ENCODE assay signal across 15 mouse cellular contexts in the genomic region with DNA sequence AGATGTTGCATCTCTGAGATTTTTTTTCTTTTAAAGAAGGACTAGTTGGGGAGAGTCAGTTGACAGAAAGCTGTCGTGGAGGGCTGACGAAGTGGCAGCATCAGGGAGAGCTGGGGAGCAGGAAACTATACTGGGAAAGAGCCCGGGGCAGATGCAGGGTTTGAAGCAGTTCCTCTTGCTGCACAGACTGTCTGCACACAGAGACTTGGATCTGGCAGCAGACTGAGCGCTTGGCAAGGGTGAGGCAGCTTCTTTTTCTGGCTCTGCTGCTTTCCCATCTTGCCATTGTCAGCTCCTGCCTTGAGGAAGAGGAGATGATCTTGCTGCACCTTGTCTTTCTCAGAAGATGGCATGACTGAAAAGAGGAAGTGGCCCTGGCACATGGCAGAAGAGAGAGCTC. TPM values are rescaled to one million over a fixed set of nuclear protein-coding genes. Genes with fewer than 3 reads are reported as not detected.
A peak's percentile ranks its signal among the peaks of the same experiment; 100 is the strongest.
DNase-seq lines count a peak whose midpoint lies in the region; ATAC-seq and TF ChIP-seq lines count a peak whose summit lies in the region.
"Had no signal": no experiment of that assay in that cellular context is flagged by ENCODE, and none has a peak within 500 bp of the region (broad histone marks: within the 10 kb centered on the region; RNA-seq: fewer than 3 reads in every experiment).

No protein-coding gene starts in this region.

- no peaks in the 10 kb centered on the region for H3K4me1 ChIP-seq in cerebellum, adult 2 months (ENCODE audit: control insufficient read depth, insufficient read depth, low read length)
- no peaks in the 10 kb centered on the region for H3K4me1 ChIP-seq in midbrain, embryonic 15.5 days
- H3K4me1 ChIP-seq: heart, embryonic 12.5 days; neural tube, embryonic 12.5 days had no signal

- ATAC-seq in megakaryocyte progenitor cell, adult 5-6 weeks (replicated peaks; ENCODE audit: poor library complexity), result no peak
- no peak for ATAC-seq in midbrain, embryonic 15.5 days (replicated peaks)

- no peaks in the 10 kb centered on the region for H3K36me3 ChIP-seq in midbrain, embryonic 15.5 days (replicated peaks)
- H3K36me3 ChIP-seq: embryonic facial prominence, embryonic 13.5 days; heart, embryonic 12.5 days; limb, embryonic 10.5 days; neural tube, embryonic 12.5 days had no signal

- no peak for TF ChIP-seq POLR2A in cerebellum, adult 2 months (IDR thresholded peaks at IDR 0.05; ENCODE audit: borderline replicate concordance, insufficient read depth, low read length)

- H3K27me3 ChIP-seq in cerebellum, adult 2 months (ENCODE audit: control insufficient read depth, insufficient read depth, low read length), result no peaks in the 10 kb centered on the region; the same call in 1 of the 2 replicates
- no peaks in the 10 kb centered on the region for H3K27me3 ChIP-seq in midbrain, embryonic 15.5 days (replicated peaks)
- H3K27me3 ChIP-seq: embryonic facial prominence, embryonic 13.5 days; heart, embryonic 12.5 days; neural tube, embryonic 12.5 days had no signal

- DNase-seq in cerebellum, adult 2 months, result peak; percentile 5 to 10
- no peak for DNase-seq in cerebellum, adult 11 months
- peak; percentile 21 for DNase-seq in layer of hippocampus, adult 11-12 months (ENCODE audit: low spot score)
- no peak for DNase-seq in layer of hippocampus, adult 9-10 months (ENCODE audit: low spot score)
- DNase-seq in gastrocnemius, postnatal 25 days, result peak; percentile 9
- DNase-seq in right cerebral cortex, adult 2 months (ENCODE audit: low spot score in 2 of 2), result peak; percentile 29 to 33

- no peaks in the 10 kb centered on the region for H3K9me3 ChIP-seq in midbrain, embryonic 15.5 days
- H3K9me3 ChIP-seq: embryonic facial prominence, embryonic 13.5 days; heart, embryonic 12.5 days; limb, embryonic 10.5 days; neural tube, embryonic 12.5 days had no signal

- no peak overlapping the region for H3K4me2 ChIP-seq in midbrain, embryonic 15.5 days
- H3K4me2 ChIP-seq: embryonic facial prominence, embryonic 13.5 days; heart, embryonic 12.5 days; neural tube, embryonic 12.5 days had no signal

- H3K4me3 ChIP-seq in cerebellum, adult 2 months (replicated peaks; ENCODE audit: insufficient read depth, low read depth, low read length), result no peak overlapping the region
- H3K4me3 ChIP-seq in midbrain, embryonic 15.5 days, result no peak overlapping the region
- H3K4me3 ChIP-seq: embryonic facial prominence, embryonic 13.5 days; heart, embryonic 12.5 days; limb, embryonic 10.5 days; neural tube, embryonic 12.5 days had no signal

- no peak for TF ChIP-seq CTCF in cerebellum, adult 2 months (IDR thresholded peaks at IDR 0.05; ENCODE audit: borderline replicate concordance, insufficient read depth, low read depth, low read length)

- no peak overlapping the region for H3K27ac ChIP-seq in cerebellum, adult 2 months (ENCODE audit: insufficient read depth, low read length)
- H3K27ac ChIP-seq in midbrain, embryonic 15.5 days, result no peak overlapping the region
- H3K27ac ChIP-seq: embryonic facial prominence, embryonic 13.5 days; limb, embryonic 10.5 days; macrophage; neural tube, embryonic 12.5 days had no signal

- 15% methylated on average over 4 of the region's 4 CpGs for WGBS in cerebellum, adult 2 months
- WGBS in midbrain, embryonic 15.5 days, result 75% methylated on average over 4 of the region's 4 CpGs

- no peak overlapping the region for H3K9ac ChIP-seq in midbrain, embryonic 15.5 days
- H3K9ac ChIP-seq: embryonic facial prominence, embryonic 13.5 days; heart, embryonic 12.5 days; neural tube, embryonic 12.5 days had no signal

RNA-seq across cellular contexts. Expression of gene Gm10192, which starts 55.2 kb away (rescaled TPM):
- polyA plus RNA-seq in cerebellum, adult 2 months (2012; rRNA removed), result not detected in 2 replicates
- not detected for total RNA-seq in gastrocnemius, postnatal 25 days (2021)
- total RNA-seq in megakaryocyte progenitor cell, adult 5-6 weeks (2015), result not detected in 2 replicates
- not detected in 2 replicates for total RNA-seq in megakaryocyte progenitor cell, adult 5-6 weeks (2017)
- not detected in 2 replicates for polyA plus RNA-seq in midbrain, embryonic 15.5 days (2015; fragmentation: Nextera tagmentation; extraction: Ambion mirVana)
- total RNA-seq: adrenal gland, postnatal 4 days had no signal
- polyA plus RNA-seq: embryonic facial prominence, embryonic 13.5 days; heart, embryonic 12.5 days; limb, embryonic 10.5 days; macrophage; neural tube, embryonic 12.5 days; spleen, adult 2 months had no signal

Comparison
In these comparisons a context has a peak if more than half of its experiments do, and no peak if none do; other contexts are left out.
1. DNase-seq: peak in cerebellum, adult 2 months (2 of 2), layer of hippocampus, adult 11-12 months (single experiment), gastrocnemius, postnatal 25 days (single experiment) and right cerebral cortex, adult 2 months (2 of 2); none in cerebellum, adult 11 months (single experiment) and layer of hippocampus, adult 9-10 months (single experiment).